Mouse (Mus musculus): Measurements from ENCODE around the gene Arnt. TPM values are rescaled to one million over a fixed set of nuclear protein-coding genes. Genes with fewer than 3 reads are reported as not detected.
"Not testable (repeated sequence)": the region's sequence is repeated elsewhere in the genome, so short reads cannot be mapped to it uniquely, and the experiment has no call there.

Gene Arnt
- polyA plus RNA-seq, 1 experiment from 2014 or later, result 42.5 TPM

- Histone ChIP-seq H3K4me3 (replicated peaks) (peak overlapping the region; percentile 96), H3K27me3 (no peaks in the 10 kb centered on the region), H3K36me3 (peaks cover 18% of the 10 kb centered on the region), H3K4me1 (peaks cover 18% of the 10 kb centered on the region; the same call in 1 of the 2 replicates), H3K27ac (peak overlapping the region; percentile 91), H3K9me3 (replicated peaks) (no peaks in the 10 kb centered on the region), H3K4me2 (peak overlapping the region; percentile 65), H3K9ac (0 out of 2 replicates have a peak overlapping the region, but pooled peaks have one; percentile 23)
- 75% methylated on average over 10 of the region's 10 CpGs for WGBS
- no peak for ATAC-seq (replicated peaks; ENCODE audit: low FRiP score)
Measured at GRCm38 (mm10) chr3:95433301-95433915, 780 bp upstream of the Arnt start.

GRCm38 (mm10) chr3:95434983-95435370 lies 789 bp downstream of the Arnt start:
- Histone ChIP-seq H3K4me3 (replicated peaks) (peak overlapping the region; percentile 96), H3K27me3 (no peaks in the 10 kb centered on the region), H3K9ac (peak overlapping the region; percentile 84), H3K27ac (peak overlapping the region; percentile 91), H3K4me1 (peaks cover 18% of the 10 kb centered on the region; the same call in 1 of the 2 replicates), H3K4me2 (peak overlapping the region; percentile 65), H3K36me3 (peaks cover 29% of the 10 kb centered on the region), H3K9me3 (replicated peaks) (no peaks in the 10 kb centered on the region)
- ATAC-seq (replicated peaks; ENCODE audit: low FRiP score), result no peak
- 1% methylated on average over 7 of the region's 7 CpGs for WGBS

- WGBS, result 59% methylated on average over 1 of the region's 1 CpGs
- H3K9ac ChIP-seq, result no peak overlapping the region
- no peaks in the 10 kb centered on the region for H3K9me3 ChIP-seq (replicated peaks)
- peaks cover 29% of the 10 kb centered on the region for H3K36me3 ChIP-seq
- no peaks in the 10 kb centered on the region for H3K27me3 ChIP-seq
- H3K4me1 ChIP-seq, result peaks cover 18% of the 10 kb centered on the region; the same call in 1 of the 2 replicates
- no peak overlapping the region for H3K27ac ChIP-seq
- ATAC-seq (replicated peaks; ENCODE audit: low FRiP score), result no peak
- peak overlapping the region; percentile 65 for H3K4me2 ChIP-seq
- peak overlapping the region; percentile 96; the same call in 1 of the 2 replicates for H3K4me3 ChIP-seq (replicated peaks)
Measured at GRCm38 (mm10) chr3:95435561-95435960, 1.4 kb downstream of the Arnt start.

GRCm38 (mm10) chr3:95438636-95439035 lies 4.4 kb downstream of the Arnt start:
- not testable (repeated sequence) for H3K27me3 ChIP-seq; ATAC-seq (replicated peaks; ENCODE audit: low FRiP score); H3K4me2 ChIP-seq; H3K9me3 ChIP-seq (replicated peaks); H3K27ac ChIP-seq; H3K4me3 ChIP-seq (replicated peaks); H3K9ac ChIP-seq
- Histone ChIP-seq H3K4me1 (peaks cover 15% of the 10 kb centered on the region; the same call in 1 of the 2 replicates), H3K36me3 (peaks cover 29% of the 10 kb centered on the region)
- WGBS, result 94% methylated on average over 4 of the region's 4 CpGs

GRCm38 (mm10) chr3:95439670-95440069 lies 5.5 kb downstream of the Arnt start:
- Histone ChIP-seq H3K27me3 (no peaks in the 10 kb centered on the region), H3K36me3 (peaks cover 29% of the 10 kb centered on the region), H3K4me3 (replicated peaks) (no peak overlapping the region), H3K27ac (no peak overlapping the region), H3K9me3 (replicated peaks) (no peaks in the 10 kb centered on the region), H3K4me1 (peaks cover 13% of the 10 kb centered on the region; the same call in 1 of the 2 replicates), H3K9ac (no peak overlapping the region), H3K4me2 (no peak overlapping the region)
- no peak for ATAC-seq (replicated peaks; ENCODE audit: low FRiP score)

GRCm38 (mm10) chr3:95442406-95443117 lies 8.4 kb downstream of the Arnt start:
- ATAC-seq (replicated peaks; ENCODE audit: low FRiP score), result no peak
- no peak overlapping the region for H3K4me3 ChIP-seq (replicated peaks)

GRCm38 (mm10) chr3:95445311-95445710 lies 11.1 kb downstream of the Arnt start:
- H3K27ac ChIP-seq, result no peak overlapping the region
- no peak for ATAC-seq (replicated peaks; ENCODE audit: low FRiP score)
- H3K36me3 ChIP-seq, result peaks cover 17% of the 10 kb centered on the region
- no peaks in the 10 kb centered on the region for H3K27me3 ChIP-seq
- WGBS, result 78% methylated on average over 4 of the region's 4 CpGs
- H3K4me1 ChIP-seq, result 0 out of 2 replicates have a peak, but pooled peaks cover 4% of the 10 kb centered on the region
- no peak overlapping the region for H3K9ac ChIP-seq
- H3K4me3 ChIP-seq (replicated peaks), result no peak overlapping the region
- no peaks in the 10 kb centered on the region for H3K9me3 ChIP-seq (replicated peaks)
- no peak overlapping the region for H3K4me2 ChIP-seq

More at GRCm38 (mm10) chr3:95442406-95443117, 8.4 kb downstream of the Arnt start:
- 91% methylated on average over 5 of the region's 5 CpGs for WGBS
- H3K9ac ChIP-seq, result no peak overlapping the region
- H3K27me3 ChIP-seq, result no peaks in the 10 kb centered on the region
- H3K4me1 ChIP-seq, result 0 out of 2 replicates have a peak, but pooled peaks cover 4% of the 10 kb centered on the region
- peaks cover 19% of the 10 kb centered on the region for H3K36me3 ChIP-seq
- no peak overlapping the region for H3K27ac ChIP-seq
- H3K9me3 ChIP-seq (replicated peaks), result no peaks in the 10 kb centered on the region
- H3K4me2 ChIP-seq, result no peak overlapping the region

GRCm38 (mm10) chr3:95450408-95450807 lies 16.2 kb downstream of the Arnt start:
- H3K4me3 ChIP-seq (replicated peaks), result no peak overlapping the region
- no peaks in the 10 kb centered on the region for H3K9me3 ChIP-seq (replicated peaks)
- H3K27me3 ChIP-seq, result no peaks in the 10 kb centered on the region
- no peak overlapping the region for H3K9ac ChIP-seq
- H3K27ac ChIP-seq, result no peak overlapping the region
- H3K4me1 ChIP-seq, result 0 out of 2 replicates have a peak, but pooled peaks cover 1% of the 10 kb centered on the region
- ATAC-seq (replicated peaks; ENCODE audit: low FRiP score), result 0 out of 2 replicates have a peak, but pooled peaks have one; percentile 33
- no peak overlapping the region for H3K4me2 ChIP-seq
- WGBS, result 65% methylated on average over 1 of the region's 1 CpGs
- peaks cover 63% of the 10 kb centered on the region for H3K36me3 ChIP-seq

- 96% methylated on average over 3 of the region's 3 CpGs for WGBS
- no peaks in the 10 kb centered on the region for H3K27me3 ChIP-seq
- no peak overlapping the region for H3K27ac ChIP-seq
- peaks cover 63% of the 10 kb centered on the region for H3K36me3 ChIP-seq
- no peak overlapping the region for H3K9ac ChIP-seq
- no peak overlapping the region for H3K4me3 ChIP-seq (replicated peaks)
- ATAC-seq (replicated peaks; ENCODE audit: low FRiP score), result no peak
- H3K9me3 ChIP-seq (replicated peaks), result no peaks in the 10 kb centered on the region
- H3K4me2 ChIP-seq, result no peak overlapping the region
- no peaks in the 10 kb centered on the region for H3K4me1 ChIP-seq
Measured at GRCm38 (mm10) chr3:95450915-95451314, 16.7 kb downstream of the Arnt start.

GRCm38 (mm10) chr3:95456367-95456766 lies 22.2 kb downstream of the Arnt start:
- Histone ChIP-seq H3K4me2 (no peak overlapping the region), H3K27me3 (no peaks in the 10 kb centered on the region), H3K4me1 (no peaks in the 10 kb centered on the region), H3K9ac (no peak overlapping the region), H3K4me3 (replicated peaks) (no peak overlapping the region), H3K27ac (no peak overlapping the region), H3K9me3 (replicated peaks) (no peaks in the 10 kb centered on the region), H3K36me3 (peaks cover 55% of the 10 kb centered on the region)
- WGBS, result 97% methylated on average over 5 of the region's 5 CpGs
- ATAC-seq (replicated peaks; ENCODE audit: low FRiP score), result no peak

- H3K36me3 ChIP-seq, result peaks cover 52% of the 10 kb centered on the region
Measured at GRCm38 (mm10) chr3:95457758-95458157, 23.6 kb downstream of the Arnt start.

GRCm38 (mm10) chr3:95459381-95459780 lies 25.2 kb downstream of the Arnt start:
- Histone ChIP-seq H3K4me2 (no peak overlapping the region), H3K36me3 (peaks cover 45% of the 10 kb centered on the region), H3K9ac (no peak overlapping the region), H3K4me3 (replicated peaks) (no peak overlapping the region), H3K27me3 (no peaks in the 10 kb centered on the region), H3K4me1 (no peaks in the 10 kb centered on the region), H3K9me3 (replicated peaks) (no peaks in the 10 kb centered on the region), H3K27ac (no peak overlapping the region)
- WGBS, result 75% methylated on average over 1 of the region's 1 CpGs
- ATAC-seq (replicated peaks; ENCODE audit: low FRiP score), result no peak

More at GRCm38 (mm10) chr3:95457758-95458157, 23.6 kb downstream of the Arnt start:
- Histone ChIP-seq H3K9me3 (replicated peaks) (no peaks in the 10 kb centered on the region), H3K27ac (no peak overlapping the region), H3K4me1 (no peaks in the 10 kb centered on the region), H3K27me3 (no peaks in the 10 kb centered on the region), H3K9ac (no peak overlapping the region), H3K4me2 (no peak overlapping the region), H3K4me3 (replicated peaks) (no peak overlapping the region)
- 64% methylated on average over 3 of the region's 3 CpGs for WGBS
- no peak for ATAC-seq (replicated peaks; ENCODE audit: low FRiP score)
